Mouse (Mus musculus): ENCODE measurements around the gene Fcgr3.

The Fcgr3 gene

DNA sequence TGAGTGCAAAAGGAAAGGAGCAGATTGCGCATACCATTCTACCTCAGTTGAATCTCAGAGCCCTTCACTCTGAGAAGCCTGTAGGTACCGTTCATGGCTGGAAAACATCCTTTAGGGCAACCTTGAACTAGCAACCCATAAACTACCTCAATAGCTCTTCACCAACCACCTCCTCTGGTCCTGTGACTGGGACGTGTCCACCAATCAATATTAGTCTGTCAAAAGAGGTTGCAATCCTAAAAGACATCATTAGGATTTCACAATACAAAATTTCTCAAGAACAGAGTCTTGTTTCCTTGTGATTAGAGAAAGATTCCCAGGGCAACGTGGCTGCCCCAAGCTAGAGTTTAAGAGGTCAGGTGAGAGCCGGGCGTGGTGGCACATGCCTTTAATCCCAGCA lies 11.4 kb downstream of the Fcgr3 start:
- CTCF ChIA-PET: no interaction called here

DNA sequence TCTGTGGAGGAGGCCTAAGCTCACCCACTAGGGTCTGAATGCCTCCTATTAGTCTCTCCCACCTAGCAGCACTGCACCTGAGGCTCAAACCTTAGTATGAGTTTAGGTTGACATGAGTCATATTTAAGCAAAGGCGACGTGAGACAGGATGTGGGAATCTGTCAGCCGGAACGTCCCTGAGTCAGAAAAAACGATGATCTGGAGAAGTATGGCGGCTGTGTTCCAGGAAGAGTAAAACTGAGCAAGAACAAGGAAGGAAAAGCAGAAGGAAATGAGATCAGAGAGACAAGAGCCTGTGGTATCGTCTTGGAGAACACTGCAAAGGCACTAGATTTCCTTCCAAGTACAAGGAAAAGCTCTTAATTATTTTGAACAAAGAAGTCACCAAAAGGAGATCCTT lies 14.0 kb downstream of the Fcgr3 start:
- CTCF ChIA-PET: no interaction called here

- CTCF ChIA-PET: no interaction called here
Observed at GRCm38 (mm10) chr1:171049263-171049662, 15.5 kb downstream of the Fcgr3 start.

GRCm38 (mm10) chr1:171046501-171046900 lies 18.2 kb downstream of the Fcgr3 start:
- CTCF ChIA-PET: interaction anchor here (0.7 kb wide), 1 partner anchor 58 kb away, joined by 4 read pairs; no protein-coding TSS in a partner anchor

DNA sequence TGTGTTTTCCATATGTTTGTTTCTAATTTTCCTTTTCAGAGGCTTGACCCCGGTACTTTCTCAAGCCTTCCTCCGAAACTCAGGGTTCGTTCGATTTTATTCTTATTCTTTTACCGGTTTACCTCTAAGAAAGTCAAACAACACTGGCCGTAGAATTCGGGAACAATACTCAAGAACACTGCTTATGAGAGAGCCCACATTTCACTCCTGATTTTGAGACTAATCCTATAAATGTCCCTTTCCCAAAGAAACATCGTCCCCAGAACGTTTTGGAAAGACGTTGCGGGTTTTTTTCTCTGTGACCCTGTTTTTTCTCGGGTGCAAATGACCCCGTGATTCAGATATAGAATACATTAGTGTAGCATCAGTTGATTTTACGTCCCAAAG lies 19.7 kb downstream of the Fcgr3 start:
- CTCF ChIA-PET: no interaction called here

GRCm38 (mm10) chr1:171044365-171045078 lies 20.2 kb downstream of the Fcgr3 start:
- CTCF ChIA-PET: no interaction called here

DNA sequence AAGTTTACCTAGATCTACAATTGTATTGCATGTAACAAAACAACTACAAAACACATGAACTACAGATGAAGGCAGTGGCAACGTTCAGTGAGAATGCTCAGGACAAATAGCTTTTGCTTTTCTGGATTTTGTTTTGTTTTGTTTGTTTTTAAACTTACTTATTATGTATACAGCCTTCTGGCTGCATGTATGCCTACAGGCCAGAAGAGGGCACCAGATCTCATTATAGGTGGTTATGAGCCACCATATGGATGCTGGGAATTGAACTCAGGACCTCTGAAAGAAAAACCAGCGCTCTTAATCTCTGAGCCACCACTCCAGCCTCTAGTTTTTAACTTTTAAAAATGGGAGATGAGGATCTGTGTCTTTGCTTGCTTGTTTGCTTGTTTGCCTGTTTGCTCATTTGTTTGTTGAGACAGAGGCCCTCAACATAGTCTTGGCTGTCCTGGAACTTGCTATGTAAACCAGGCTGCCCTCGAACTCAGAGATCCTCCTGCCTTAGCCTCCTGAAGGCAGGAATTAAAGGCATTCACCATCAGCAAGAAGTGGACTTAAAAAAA lies 21.1 kb downstream of the Fcgr3 start:
- CTCF ChIA-PET: no interaction called here

GRCm38 (mm10) chr1:171039880-171040279 lies 24.9 kb downstream of the Fcgr3 start:
- CTCF ChIA-PET: no interaction called here

DNA sequence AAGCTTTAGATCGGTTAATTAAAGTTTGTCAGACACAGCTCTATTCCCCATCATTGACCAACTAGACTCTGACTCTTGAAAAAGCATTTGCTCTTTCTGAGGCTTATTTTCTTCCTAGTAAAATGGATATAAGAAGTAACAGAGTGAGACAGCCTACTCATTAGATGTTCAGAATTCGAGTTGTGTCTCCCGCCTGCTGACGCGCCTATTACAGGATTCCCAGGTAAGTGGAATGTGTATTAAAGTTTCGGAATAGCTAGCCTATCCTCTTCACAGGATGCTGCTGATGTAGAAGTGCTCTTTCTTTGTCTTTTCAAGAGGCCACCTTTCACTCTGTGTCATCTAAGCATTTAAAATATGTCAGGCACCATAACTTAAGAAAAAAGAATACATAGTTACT lies 25.6 kb downstream of the Fcgr3 start:
- CTCF ChIA-PET: interaction anchor here (0.7 kb wide), 1 partner anchor 215 kb away, joined by 5 read pairs; no protein-coding TSS in a partner anchor

GRCm38 (mm10) chr1:171037861-171038721 lies 26.6 kb downstream of the Fcgr3 start:
- CTCF ChIA-PET: no interaction called here

- CTCF ChIA-PET: interaction anchor here (0.5 kb wide), 1 partner anchor 14 kb away, joined by 3 read pairs; no protein-coding TSS in a partner anchor
Observed at GRCm38 (mm10) chr1:171036550-171037324, 28.0 kb downstream of the Fcgr3 start.

DNA sequence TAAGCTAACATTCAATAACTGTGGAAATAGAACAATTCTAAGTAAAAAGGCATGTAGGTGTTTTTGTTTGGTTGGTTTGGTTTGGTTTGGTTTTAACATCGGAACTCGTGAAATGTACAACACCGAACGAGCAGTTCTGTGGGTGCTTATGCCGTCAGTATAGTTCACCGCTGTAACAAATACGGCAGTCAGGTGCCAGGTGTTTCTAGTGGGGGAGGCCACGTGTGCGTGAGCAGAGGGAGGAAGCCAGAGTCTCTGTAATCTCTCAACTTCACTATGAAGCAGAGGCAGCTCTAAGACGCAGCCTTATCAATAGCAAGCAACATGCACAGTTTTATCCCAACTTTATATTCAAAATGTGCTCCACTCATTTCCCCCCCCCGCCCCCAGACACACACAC lies 29.1 kb downstream of the Fcgr3 start:
- CTCF ChIA-PET: no interaction called here

DNA sequence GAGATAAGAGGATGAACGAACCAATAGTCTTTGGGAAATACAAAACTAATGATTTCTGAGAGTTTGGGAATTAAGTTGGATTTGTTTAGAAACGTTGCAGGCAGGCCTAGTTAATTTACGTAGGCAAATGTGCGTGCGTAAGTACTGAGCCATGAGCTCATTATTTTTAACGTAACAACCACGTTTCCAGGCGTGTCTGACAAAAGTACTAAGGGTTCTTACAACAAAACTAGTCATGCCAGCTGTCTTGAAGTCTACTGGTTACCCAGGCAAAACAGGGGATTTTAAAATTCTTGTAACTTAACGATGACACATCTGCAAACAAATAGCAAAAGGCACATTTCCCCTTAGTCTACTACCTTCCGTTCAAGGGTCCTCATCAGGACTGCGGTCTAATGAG lies 30.5 kb downstream of the Fcgr3 start:
- CTCF ChIA-PET: no interaction called here

DNA sequence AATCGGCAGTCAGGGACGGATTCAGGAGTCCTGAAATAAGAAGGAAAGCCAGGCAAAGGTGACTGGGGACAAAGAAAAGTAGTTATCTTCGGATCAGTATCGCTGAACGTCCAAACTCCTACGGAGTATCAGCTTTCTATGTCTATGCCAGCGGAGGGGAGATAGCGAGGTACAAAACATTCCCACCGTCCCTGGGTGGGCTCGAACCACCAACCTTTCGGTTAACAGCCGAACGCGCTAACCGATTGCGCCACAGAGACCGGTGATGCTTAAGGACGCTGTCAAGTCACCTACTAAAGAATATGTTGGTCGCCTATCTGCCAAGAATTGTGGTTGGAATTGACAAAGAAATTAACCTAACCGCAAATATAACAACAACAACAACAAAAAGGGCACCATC lies 31.0 kb downstream of the Fcgr3 start:
- CTCF ChIA-PET: no interaction called here

DNA sequence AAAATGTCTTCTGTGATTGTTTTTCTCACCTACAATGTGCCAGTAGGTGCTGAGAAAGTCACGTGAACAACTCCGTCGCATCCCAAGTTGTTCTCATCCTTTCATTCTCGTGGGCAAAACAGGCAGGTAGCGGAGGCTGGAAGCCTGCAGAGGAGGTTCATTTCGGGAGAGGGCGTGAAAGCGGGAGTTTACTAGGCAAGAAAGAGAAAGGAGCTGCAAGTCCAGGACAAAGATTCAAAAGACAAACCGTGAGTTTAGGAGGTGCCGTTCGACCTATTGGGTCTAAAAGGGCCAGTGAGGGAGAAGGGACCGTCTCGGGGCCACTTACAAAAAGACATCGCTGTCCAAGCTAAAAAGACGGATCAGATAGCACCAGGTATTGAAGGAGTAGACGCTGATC lies 31.5 kb downstream of the Fcgr3 start:
- CTCF ChIA-PET: no interaction called here

DNA sequence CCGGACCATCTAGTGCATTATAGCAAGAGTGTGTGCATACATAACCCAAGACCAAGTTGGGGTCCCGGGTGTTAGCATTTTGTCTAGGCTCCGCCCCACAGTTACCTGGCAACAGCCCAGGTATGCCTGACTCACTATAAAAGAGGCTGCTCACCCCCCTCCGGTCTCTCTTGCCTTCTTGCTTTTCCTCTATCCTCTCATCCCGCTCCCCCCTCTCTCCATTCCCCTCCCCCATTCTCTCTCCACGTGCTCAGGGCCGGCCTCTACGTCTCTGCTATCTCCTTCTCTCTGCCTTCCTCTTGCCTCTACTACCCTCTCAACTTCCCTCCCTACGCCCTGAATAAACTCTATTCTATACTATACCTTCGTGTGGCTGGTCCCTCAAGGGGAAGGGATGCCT lies 32.0 kb downstream of the Fcgr3 start:
- CTCF ChIA-PET: no interaction called here

DNA sequence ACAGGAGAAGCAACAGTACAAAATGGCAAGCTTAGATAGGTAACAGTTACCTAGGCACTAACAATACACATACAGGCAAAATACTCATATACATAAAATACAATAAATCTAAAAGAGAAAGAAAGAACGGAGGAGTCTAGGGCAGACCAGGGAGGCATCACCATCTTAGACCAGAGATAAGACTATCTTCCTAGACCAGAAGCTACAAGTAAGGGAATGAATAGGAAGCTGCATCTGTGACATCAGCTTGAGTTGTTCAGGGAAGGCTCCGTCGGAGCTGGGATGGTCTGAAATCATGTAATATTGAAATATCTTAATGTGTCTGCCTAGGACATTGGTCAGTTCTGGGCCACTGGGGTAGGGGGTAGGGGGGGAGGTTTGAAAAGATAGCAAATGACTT lies 33.0 kb downstream of the Fcgr3 start:
- CTCF ChIA-PET: no interaction called here

DNA sequence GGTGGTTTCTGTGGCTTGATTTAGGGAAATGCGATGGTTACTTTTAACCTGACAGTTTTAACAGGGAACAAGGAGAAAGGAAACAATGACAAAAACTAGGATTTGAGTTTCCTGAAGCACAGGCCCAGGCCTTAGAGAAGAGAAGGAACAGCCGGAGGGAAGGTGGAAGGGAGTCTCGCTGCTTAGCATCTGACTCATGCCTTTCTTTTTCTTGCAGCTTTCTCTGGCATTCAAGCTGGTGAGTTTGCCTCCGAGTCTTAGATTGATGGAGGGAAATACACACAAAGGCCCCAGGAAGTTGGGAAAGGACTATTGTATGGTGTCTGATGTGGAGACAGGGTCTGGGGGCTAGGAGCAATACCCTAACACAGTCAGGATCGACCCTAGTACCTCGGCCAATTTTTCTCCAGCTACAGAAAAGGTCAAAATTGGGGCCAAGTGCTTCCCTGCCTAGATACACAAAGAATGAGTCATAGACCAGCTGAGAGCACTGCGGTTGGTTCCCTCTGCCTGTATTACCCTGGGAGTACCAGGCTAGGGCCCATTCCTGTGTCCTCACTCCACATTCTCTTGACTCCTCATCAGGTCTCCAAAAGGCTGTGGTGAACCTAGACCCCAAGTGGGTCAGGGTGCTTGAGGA lies 45.3 kb downstream of the Fcgr3 start:
- CTCF ChIA-PET: no interaction called here

GRCm38 (mm10) chr1:171018737-171019136 lies 46.0 kb downstream of the Fcgr3 start, which contains the start of gene Fcgr4:
Gene Fcgr4, plus strand, starts transcription at chr1:171018920.
- CTCF ChIA-PET: no interaction called here

DNA sequence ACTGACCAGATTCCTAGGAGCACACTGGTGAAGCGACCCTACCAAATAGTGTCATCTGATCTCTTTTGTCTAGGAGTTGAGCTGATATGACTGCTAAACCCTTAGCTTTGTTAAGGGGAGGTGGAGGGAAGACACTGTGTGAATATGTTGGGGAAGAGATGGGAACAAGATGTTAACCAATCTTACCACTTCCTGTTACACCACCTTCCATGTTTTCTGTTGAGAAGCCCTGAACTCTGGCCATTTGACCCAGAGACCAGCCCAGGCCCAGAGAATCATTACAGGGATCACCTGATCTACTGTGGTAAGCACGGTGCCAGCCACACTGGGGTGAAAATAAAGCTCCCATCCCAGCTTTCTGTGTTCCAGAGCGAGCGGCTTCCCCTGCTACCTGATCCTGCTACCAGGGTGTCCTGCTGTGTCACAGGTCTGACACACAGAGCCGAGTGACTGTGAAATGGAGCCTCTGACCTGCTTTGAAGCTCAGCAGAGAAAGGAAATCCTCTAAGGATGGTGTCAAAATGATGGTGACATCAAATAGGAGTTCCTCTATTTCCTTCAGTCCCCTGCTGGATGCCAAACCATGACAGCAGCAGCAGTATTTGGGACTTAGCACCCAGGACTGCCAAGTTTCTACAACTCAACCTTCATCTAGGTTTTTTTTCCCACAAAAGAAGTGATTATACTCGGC lies 47.1 kb downstream of the Fcgr3 start:
- CTCF ChIA-PET: no interaction called here
